Mouse (Mus musculus): ENCODE data around the gene Zfp664. TPM values are rescaled to one million over a fixed set of nuclear protein-coding genes. Genes with fewer than 3 reads are reported as not detected.
A peak's percentile ranks its signal among the peaks of the same experiment; 100 is the strongest.

Zfp664 gene
- polyA plus RNA-seq, 1 experiment from 2014 or later, result 75.6 TPM

DNA sequence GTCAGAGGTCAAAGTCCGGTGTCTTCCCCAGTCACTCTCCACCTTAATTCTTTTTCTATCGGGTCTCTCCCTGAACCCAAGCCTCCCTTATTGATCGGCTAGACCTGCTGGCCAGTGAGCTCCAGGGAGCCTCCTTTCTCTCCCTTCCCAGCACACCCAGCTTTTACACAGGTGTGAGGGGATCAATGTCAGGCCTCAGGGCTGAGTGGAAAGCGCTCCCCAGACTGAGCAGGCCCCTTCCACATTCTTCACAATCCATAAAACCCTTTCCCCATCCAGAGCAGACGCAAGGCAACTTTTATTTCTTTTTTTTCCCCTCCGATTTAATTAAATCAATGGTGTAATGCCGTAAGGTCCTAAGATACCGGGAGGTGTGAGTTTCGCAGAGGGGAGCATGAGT is 68.1 kb downstream of the Zfp664 start:
- Histone ChIP-seq H3K36me3 (no peaks in the 10 kb centered on the region), H3K4me3 (no peak overlapping the region), H3K9me3 (no peaks in the 10 kb centered on the region), H3K27me3 (no peaks in the 10 kb centered on the region), H3K4me1 (peaks cover 31% of the 10 kb centered on the region), H3K4me2 (no peak overlapping the region), H3K9ac (no peak overlapping the region), H3K27ac (peak overlapping the region; percentile 72)
- WGBS, result 29% methylated on average over 9 of the region's 9 CpGs
- no peak for ATAC-seq (ENCODE audit: insufficient number of reproducible peaks, low FRiP score, low TSS enrichment, low read depth)

DNA sequence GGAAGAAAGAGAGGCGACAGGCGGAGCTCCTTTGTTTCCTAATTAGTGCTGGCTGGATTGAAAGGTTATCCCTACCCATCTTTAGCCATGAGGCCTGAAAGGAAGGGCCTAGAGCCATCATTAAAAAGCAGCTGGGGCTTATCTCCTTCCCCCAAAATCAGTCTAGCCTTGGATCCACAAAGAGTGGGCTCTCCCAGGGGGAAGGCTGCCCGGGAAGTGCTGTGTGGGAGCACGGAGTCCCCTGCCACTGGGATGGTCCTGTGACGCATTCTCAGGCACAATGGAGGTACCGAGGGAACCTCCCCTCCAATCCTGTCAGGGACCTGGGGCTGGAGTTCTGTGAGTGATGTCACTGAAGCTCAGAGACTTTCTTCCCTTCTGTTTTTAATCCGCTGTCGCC is 68.6 kb downstream of the Zfp664 start:
- Histone ChIP-seq H3K27me3 (no peaks in the 10 kb centered on the region), H3K4me3 (no peak overlapping the region), H3K4me1 (peaks cover 29% of the 10 kb centered on the region), H3K9me3 (no peaks in the 10 kb centered on the region), H3K9ac (no peak overlapping the region), H3K4me2 (no peak overlapping the region), H3K27ac (peak overlapping the region; percentile 72), H3K36me3 (no peaks in the 10 kb centered on the region)
- WGBS, result 23% methylated on average over 8 of the region's 8 CpGs
- no peak for ATAC-seq (ENCODE audit: insufficient number of reproducible peaks, low FRiP score, low TSS enrichment, low read depth)

DNA sequence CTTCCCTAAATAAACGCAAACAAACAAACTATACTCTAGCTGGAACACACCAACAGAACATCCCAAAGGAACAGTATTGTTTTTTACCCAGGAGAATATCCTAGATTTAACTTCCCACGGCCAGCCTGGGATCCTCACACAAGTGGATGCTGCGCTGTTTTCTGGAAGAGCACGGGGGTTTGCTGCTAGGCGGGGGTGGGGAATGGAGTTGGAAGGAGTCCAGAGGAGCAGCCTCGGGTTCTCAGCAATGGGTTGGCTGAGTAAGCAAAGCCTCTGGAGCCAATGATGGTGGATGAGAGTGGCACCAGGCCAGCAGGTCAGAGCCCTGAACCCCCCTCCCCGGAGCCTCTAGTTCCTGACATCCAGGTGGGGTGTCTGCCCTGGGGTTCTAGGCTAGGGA is 72.1 kb downstream of the Zfp664 start:
- Histone ChIP-seq H3K4me3 (no peak overlapping the region), H3K4me2 (no peak overlapping the region), H3K9ac (no peak overlapping the region), H3K27me3 (no peaks in the 10 kb centered on the region), H3K36me3 (no peaks in the 10 kb centered on the region), H3K9me3 (no peaks in the 10 kb centered on the region), H3K4me1 (peaks cover 29% of the 10 kb centered on the region), H3K27ac (0 out of 2 replicates have a peak overlapping the region, but pooled peaks have one; percentile 40)
- no peak for ATAC-seq (ENCODE audit: insufficient number of reproducible peaks, low FRiP score, low TSS enrichment, low read depth)
- WGBS, result 49% methylated on average over 7 of the region's 7 CpGs

DNA sequence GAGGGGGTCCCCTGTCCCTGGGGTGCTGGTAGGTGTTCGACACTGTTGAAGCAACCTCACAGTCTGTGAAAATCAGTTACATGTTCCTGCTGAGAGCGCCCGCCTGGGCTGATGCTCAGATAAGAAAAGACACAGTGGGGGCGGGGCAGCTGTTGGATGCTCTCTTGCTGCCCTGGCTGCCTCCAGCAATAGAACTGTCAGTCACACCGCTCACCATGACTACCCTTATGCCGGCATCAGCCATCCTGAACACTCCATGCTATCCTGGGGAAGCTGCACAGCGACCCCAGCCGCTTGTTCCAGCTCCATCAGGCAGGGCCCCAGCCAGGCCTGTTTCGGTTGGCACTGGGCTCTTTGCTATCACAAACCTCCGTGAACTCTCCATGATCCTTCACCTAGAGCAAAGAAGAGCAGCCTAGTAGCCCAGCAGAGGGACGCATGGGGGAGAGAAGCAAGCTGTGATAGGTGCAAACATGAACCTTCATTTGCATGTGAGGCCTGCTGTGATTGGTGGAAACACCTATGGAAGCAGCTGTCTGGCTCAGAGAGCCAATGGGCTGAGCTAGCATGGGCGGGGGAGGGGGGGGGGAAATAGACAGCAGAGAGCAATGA is 80.8 kb downstream of the Zfp664 start:
- 88% methylated on average over 12 of the region's 12 CpGs for WGBS
- Histone ChIP-seq H3K4me2 (no peak overlapping the region), H3K27ac (no peak overlapping the region), H3K36me3 (no peaks in the 10 kb centered on the region), H3K4me3 (no peak overlapping the region), H3K4me1 (peaks cover 19% of the 10 kb centered on the region), H3K9ac (no peak overlapping the region), H3K9me3 (no peaks in the 10 kb centered on the region), H3K27me3 (no peaks in the 10 kb centered on the region)
- no peak for ATAC-seq (ENCODE audit: insufficient number of reproducible peaks, low FRiP score, low TSS enrichment, low read depth)

DNA sequence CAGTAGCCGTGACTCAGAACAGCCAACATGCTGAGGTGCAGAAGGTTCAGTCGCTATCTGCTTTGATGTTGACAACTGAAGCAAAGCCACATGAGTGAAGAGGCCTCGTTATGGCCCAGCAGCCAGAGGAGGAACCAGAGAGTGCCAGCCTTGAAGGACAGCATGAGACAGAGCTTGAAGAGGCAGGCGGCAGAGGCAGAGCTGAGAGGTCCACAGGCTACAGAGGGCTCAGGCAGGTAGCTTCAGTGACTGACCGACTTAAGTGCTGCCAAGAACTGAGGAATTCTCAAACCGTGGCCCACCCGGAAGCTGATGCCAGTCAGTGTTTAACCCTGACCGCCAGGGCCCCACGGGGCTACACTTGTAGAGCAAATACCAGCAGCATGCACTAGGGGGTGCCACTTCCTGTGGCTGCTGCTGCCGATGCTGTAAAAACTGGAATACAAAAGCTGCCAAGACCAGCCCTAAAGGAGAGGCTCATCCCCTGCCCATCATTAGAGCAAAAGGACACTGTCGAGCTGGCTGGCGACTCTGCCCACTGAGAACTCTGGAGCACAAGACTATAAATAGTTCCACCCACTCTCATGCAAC is 81.4 kb downstream of the Zfp664 start:
- Histone ChIP-seq H3K4me2 (no peak overlapping the region), H3K9me3 (no peaks in the 10 kb centered on the region), H3K9ac (no peak overlapping the region), H3K27me3 (no peaks in the 10 kb centered on the region), H3K27ac (no peak overlapping the region), H3K4me1 (peaks cover 19% of the 10 kb centered on the region), H3K36me3 (no peaks in the 10 kb centered on the region), H3K4me3 (no peak overlapping the region)
- 56% methylated on average over 12 of the region's 12 CpGs for WGBS
- 0 out of 2 replicates have a peak, but pooled peaks have one; percentile 40 for ATAC-seq (ENCODE audit: insufficient number of reproducible peaks, low FRiP score, low TSS enrichment, low read depth)

DNA sequence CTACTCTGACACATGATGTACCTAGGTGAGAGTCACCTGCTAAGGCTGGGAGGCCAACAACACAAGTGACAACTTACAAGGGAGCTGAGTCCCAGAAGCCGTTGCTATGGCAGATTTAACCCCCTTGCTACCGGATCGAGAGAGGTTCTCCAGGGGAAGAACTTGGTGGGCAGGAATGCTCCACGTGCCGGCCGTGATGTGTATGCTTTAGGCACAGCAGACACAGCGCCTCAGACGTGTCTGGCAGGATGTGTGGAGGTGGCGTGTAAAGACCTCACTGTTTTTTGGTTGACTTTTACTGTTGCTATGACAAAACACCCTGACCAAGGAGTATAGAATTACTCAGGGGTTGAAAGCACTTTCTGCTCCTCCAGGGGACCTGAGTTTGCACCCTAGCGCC is 81.9 kb downstream of the Zfp664 start:
- Histone ChIP-seq H3K27ac (no peak overlapping the region), H3K4me2 (no peak overlapping the region), H3K9ac (no peak overlapping the region), H3K27me3 (no peaks in the 10 kb centered on the region), H3K9me3 (no peaks in the 10 kb centered on the region), H3K4me3 (no peak overlapping the region), H3K4me1 (peaks cover 19% of the 10 kb centered on the region), H3K36me3 (no peaks in the 10 kb centered on the region)
- WGBS, result 68% methylated on average over 10 of the region's 10 CpGs
- no peak for ATAC-seq (ENCODE audit: insufficient number of reproducible peaks, low FRiP score, low TSS enrichment, low read depth)

DNA sequence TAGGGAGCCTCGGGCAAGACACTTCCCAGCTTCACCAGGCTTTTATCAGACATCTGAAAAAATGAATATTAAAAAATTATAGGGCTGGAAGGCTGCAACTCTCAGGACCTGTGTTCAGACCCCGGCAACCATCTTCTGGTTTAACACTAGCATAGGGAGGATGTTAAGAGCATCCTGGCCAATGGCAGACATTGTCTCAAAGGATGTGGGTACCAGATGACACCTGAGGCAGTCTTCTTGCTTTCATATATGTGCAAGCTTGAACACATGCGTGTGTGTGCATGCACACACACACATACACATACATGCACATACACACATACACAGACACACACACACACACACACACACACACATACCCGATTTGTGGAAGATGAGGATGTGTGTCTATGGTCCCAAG is 82.6 kb downstream of the Zfp664 start:
- H3K9me3 ChIP-seq, result no peaks in the 10 kb centered on the region
- no peak overlapping the region for H3K9ac ChIP-seq
- H3K4me3 ChIP-seq, result no peak overlapping the region
- peaks cover 19% of the 10 kb centered on the region for H3K4me1 ChIP-seq
- H3K27ac ChIP-seq, result no peak overlapping the region
- no peaks in the 10 kb centered on the region for H3K36me3 ChIP-seq
- no peak overlapping the region for H3K4me2 ChIP-seq
- no peak for ATAC-seq (ENCODE audit: insufficient number of reproducible peaks, low FRiP score, low TSS enrichment, low read depth)
- no peaks in the 10 kb centered on the region for H3K27me3 ChIP-seq
- 82% methylated on average over 4 of the region's 4 CpGs for WGBS

DNA sequence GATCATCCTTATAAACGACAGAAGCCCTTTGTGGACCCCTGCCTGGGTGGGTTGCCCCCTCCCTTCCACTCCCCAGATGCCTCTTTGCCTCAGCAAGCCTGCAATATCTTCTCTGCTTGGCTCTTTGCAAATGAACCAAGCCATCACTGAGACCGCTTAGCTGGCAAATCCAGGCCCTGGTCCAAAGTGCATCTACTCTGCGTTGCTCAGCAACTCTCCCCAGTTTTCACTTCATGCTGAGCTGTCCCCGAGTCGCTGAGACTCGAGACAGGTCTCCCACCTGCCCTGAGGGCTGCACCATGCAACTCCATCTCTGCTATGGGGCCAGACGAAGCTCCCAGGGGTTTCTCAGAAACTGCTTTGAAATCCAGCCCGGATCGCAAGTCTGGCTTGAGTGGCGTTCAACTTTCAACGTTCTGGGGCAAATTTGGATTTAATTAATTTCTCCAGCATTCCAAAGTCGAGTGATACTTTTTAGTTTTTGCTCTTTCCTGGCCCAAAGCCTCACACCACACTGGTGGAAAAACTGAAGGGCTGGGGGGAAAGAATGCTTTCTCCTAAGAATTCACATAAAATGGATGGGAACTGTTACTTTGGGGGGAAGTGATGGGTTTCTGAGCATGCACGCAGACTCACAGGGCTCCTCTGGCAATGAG is 88.3 kb downstream of the Zfp664 start:
- Histone ChIP-seq H3K27ac (peak overlapping the region; percentile 99), H3K4me1 (peaks cover 54% of the 10 kb centered on the region), H3K4me2 (peak overlapping the region; percentile 39), H3K9ac (no peak overlapping the region), H3K27me3 (no peaks in the 10 kb centered on the region), H3K36me3 (no peaks in the 10 kb centered on the region), H3K9me3 (no peaks in the 10 kb centered on the region), H3K4me3 (no peak overlapping the region)
- WGBS, result 18% methylated on average over 13 of the region's 13 CpGs
- peak; percentile 76 for ATAC-seq (ENCODE audit: insufficient number of reproducible peaks, low FRiP score, low TSS enrichment, low read depth)

DNA sequence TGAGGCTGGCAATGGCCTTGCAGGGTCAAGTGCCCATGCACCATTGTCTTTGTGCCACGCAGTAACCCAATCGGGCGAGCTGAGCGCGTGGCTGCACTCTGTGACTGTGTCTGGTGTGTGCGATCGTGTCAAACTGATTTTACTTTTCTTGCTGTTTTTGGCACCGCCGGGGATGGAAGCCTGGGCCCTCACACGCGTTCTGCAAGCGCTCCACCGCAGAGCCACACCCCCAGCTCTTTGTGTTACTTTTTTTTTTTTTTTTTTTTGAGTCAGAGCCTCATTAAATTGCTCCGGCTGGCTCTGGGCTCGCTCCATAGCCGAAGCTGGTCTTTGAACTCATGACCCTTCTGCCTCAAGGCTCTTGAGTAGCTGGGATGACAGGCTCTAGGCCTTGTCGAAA is 88.8 kb downstream of the Zfp664 start:
- Histone ChIP-seq H3K4me2 (peak overlapping the region; percentile 39), H3K9ac (no peak overlapping the region), H3K27ac (peak overlapping the region; percentile 99), H3K4me3 (no peak overlapping the region), H3K4me1 (peaks cover 50% of the 10 kb centered on the region), H3K27me3 (no peaks in the 10 kb centered on the region), H3K36me3 (no peaks in the 10 kb centered on the region), H3K9me3 (no peaks in the 10 kb centered on the region)
- 33% methylated on average over 17 of the region's 17 CpGs for WGBS
- ATAC-seq (ENCODE audit: insufficient number of reproducible peaks, low FRiP score, low TSS enrichment, low read depth), result peak; percentile 76

Other genes starting within 250 kb of the Zfp664 start
- 48.4 TPM in 2 replicates for gene Atp6v0a2, start 234.1 kb upstream of the Zfp664 start, polyA plus RNA-seq (2015; fragmentation: Nextera tagmentation; extraction: Ambion mirVana)
- 0.06 and 0.17 TPM in 2 replicates for gene Dnah10, start 137.6 kb upstream of the Zfp664 start, polyA plus RNA-seq (2015; fragmentation: Nextera tagmentation; extraction: Ambion mirVana)
- gene Ccdc92, start 267 bp upstream of the Zfp664 start, polyA plus RNA-seq (2015; fragmentation: Nextera tagmentation; extraction: Ambion mirVana), result 5.4 and 6.1 TPM in 2 replicates
- gene Rflna, start 140.5 kb downstream of the Zfp664 start, polyA plus RNA-seq (2015; fragmentation: Nextera tagmentation; extraction: Ambion mirVana), result 36.9 and 40.7 TPM in 2 replicates

Measured in limb, embryonic 15.5 days (tissue).